Mouse (Mus musculus): ENCODE measurements around the gene Pid1.

- TF ChIP-seq CTCF (IDR thresholded peaks at IDR 0.05; ENCODE audit: low read depth) (no peak), EP300 (optimal IDR thresholded peaks at IDR 0.05) (no peak)
Observed at GRCm38 (mm10) chr1:84408873-84409272, 44.9 kb upstream of the Pid1 start.

Data from stomach, postnatal 0 days (tissue).